Mouse (Mus musculus) lung, adult 2 months (tissue): ENCODE measurements around the gene Fkbp5. TPM values are rescaled to one million over a fixed set of nuclear protein-coding genes. Genes with fewer than 3 reads are reported as not detected.

Experiments
- DNase-seq: peaks from one replicate; pipeline ENCODE4 v3.0.0; 2022
- H3K4me1 ChIP-seq: fragments of 200-500 bp; 2 replicates; pipeline ENCODE4 v1.6.1; 2011; ENCODE audit warnings: low read length; ENCODE audit not compliant: control insufficient read depth, insufficient read depth
- H3K4me3 ChIP-seq: fragments of 200-500 bp; replicated peaks from 2 replicates; pipeline ENCODE3; 2011; ENCODE audit warnings: low read depth, mild to moderate bottlenecking, control low read depth, low read length; ENCODE audit errors: extremely low read depth
- CTCF ChIP-seq: fragments of 200-500 bp; IDR thresholded peaks from 2 replicates; pipeline ENCODE4 v1.5.1; 2011; ENCODE audit warnings: mild to moderate bottlenecking, low read length, control low read depth; ENCODE audit not compliant: insufficient read depth
- POLR2A ChIP-seq: fragments of 200-500 bp; IDR thresholded peaks from 2 replicates; pipeline ENCODE4 v1.6.1; 2011; ENCODE audit warnings: low read depth, mild to moderate bottlenecking, control low read depth, low read length, borderline replicate concordance; ENCODE audit errors: extremely low read depth
- WGBS: fragments of 180-500 bp; shearing (Covaris S2); methylation state at CpG from one replicate; pipeline ENCODE4 v1.1.7; 2018; 5-methylcytosine and 5-hydroxymethylcytosine counted together
- polyA plus RNA-seq: library from polyadenylated mRNA; depleted of rRNA; stranded (reverse); fragments of >200 nt; gene quantifications from 2 replicates; pipeline ENCODE4 v1.2.3, GENCODE M21; 2012

The Fkbp5 gene
- polyA plus RNA-seq, 1 experiment = 8.8 TPM

DNA sequence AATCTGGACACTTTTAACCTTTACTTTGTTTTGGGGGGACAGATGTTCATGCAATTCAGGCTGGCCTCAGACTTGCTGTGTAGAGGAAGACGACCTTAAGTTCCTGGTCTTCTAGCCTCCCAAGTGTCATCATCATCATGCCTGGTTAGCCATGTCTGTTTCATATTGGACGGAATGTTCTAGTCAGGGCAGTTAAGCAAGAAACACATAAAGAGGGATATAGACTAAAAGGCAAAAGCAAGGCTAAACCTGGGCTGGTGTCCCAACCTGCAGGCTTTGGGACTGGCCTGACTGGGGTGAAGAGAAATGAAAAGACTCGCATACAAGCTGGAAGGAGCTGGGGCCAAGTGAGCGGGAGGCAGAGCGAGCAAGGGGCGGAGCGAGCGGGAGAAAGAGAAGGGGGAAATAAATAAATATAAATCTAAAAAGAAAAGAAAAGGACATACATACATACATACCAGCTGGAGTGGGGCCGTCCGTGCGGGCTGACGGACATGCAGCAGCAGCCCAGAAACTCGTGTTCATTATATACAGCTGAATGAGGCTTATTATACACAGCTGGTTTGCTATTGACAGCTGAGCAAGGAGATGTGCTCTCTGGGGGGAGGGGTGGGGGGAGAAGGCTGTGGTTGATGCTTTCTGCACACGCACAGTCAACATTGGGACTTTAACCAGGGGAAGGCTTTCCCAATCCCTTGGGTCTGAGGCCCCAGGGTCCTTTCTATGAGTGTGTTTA lies 26.1 kb downstream of the Fkbp5 start:
- no peak overlapping the region for H3K4me3 ChIP-seq
- no peaks in the 10 kb centered on the region for H3K4me1 ChIP-seq
- 82% methylated on average over 14 of the region's 14 CpGs for WGBS
- TF ChIP-seq CTCF (no peak), POLR2A (no peak)
- no peak for DNase-seq

DNA sequence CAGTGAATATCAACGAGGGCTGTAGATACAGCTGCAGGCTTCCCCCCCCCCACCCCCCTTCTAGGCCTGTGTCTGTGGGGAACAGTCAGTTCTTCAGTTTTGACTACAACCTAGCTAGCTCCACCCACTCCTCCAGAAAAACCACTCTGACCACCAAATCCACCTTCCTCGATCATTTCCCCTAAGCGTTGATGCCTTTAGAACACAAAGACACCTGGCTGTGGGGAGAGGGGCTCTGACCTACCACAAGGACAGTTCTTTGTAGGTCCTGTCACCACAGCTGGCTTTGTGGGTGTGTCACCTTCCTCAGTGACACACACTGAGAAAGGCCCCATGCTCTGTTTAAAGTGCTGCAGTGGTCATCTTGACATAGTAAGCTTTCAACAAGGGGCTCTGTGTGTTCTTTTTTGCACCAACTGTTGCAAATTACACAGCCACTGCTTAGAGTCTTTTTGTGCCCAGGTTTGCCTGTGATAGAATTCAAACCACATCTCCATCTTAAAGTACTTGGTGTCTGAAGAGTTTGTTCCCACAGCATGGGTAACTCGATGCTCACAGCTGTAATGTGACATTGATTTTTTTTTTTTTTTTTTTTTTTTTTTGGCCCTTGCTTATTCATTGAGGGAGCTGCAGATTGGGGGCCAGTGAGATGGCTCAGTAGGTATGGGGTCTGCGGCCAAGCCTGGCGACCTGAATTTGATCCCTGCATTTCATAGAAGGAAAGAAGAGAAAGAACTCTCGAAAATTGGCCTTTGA lies 28.9 kb downstream of the Fkbp5 start:
- WGBS = 60% methylated on average over 7 of the region's 7 CpGs

DNA sequence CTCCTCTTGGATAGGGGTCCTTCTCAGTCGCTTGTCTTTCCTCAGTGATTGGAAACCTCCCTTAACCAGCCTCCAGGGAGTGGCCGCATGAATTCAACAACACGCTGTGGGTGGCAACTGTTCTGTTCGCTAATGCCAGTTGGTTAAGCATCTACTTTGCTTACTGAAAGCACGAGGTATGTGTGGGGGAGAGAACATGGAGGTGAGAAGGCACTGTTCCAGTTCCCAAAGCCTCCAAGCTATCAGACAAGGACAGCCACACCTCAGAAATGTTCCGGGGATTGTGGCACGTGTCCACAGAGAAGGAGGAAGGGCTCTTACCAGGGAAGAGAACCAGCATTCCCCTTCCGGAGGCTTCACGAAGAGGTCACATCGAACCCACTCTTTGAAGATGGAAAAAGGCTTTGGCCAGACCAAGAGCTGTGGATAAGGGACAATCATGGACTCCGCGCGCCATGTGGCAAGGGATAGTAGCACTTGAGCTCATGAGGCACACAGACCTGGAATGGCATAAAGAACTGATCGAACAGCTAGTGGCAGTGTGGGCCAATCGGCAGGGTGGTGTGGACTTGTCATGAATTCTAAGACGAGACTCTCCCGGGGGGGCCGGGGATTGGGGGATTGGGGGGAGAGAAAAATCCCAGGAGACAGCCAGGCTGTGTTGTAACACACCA lies 29.6 kb downstream of the Fkbp5 start:
- DNase-seq = no peak
- peaks cover 4% of the 10 kb centered on the region; the same call in 1 of the 2 replicates for H3K4me1 ChIP-seq
- no peak for TF ChIP-seq CTCF
- TF ChIP-seq POLR2A = no peak
- WGBS = 80% methylated on average over 18 of the region's 18 CpGs
- no peak overlapping the region for H3K4me3 ChIP-seq

More for the DNA sequence above, 28.9 kb downstream of the Fkbp5 start:
- no peak for DNase-seq
- Histone ChIP-seq H3K4me1 (peaks cover 4% of the 10 kb centered on the region; the same call in 1 of the 2 replicates), H3K4me3 (no peak overlapping the region)
- TF ChIP-seq POLR2A = no peak

DNA sequence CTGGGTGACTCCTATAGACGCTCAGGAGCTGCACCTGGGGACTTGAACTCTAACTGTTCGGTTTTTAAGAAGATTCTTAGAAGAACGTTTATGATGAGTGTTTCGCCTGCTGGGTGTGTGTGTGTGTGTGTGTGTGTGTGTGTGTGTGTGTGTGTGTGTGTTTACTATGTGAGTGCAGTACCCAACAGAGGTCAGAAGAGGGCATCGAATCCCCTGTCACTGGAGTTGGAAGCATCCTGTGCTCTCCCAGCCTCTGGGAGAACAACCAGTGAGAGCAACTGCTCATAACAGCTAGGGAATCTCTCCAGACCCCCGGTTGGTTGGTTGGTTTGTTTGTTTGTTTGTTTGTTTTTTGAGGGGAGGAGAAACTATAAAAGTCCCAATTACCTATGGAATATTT lies 30.6 kb downstream of the Fkbp5 start:
- no peak for TF ChIP-seq POLR2A
- TF ChIP-seq CTCF = no peak
- Histone ChIP-seq H3K4me3 (no peak overlapping the region), H3K4me1 (peaks cover 4% of the 10 kb centered on the region; the same call in 1 of the 2 replicates)
- WGBS = 86% methylated on average over 6 of the region's 6 CpGs
- DNase-seq = no peak

DNA sequence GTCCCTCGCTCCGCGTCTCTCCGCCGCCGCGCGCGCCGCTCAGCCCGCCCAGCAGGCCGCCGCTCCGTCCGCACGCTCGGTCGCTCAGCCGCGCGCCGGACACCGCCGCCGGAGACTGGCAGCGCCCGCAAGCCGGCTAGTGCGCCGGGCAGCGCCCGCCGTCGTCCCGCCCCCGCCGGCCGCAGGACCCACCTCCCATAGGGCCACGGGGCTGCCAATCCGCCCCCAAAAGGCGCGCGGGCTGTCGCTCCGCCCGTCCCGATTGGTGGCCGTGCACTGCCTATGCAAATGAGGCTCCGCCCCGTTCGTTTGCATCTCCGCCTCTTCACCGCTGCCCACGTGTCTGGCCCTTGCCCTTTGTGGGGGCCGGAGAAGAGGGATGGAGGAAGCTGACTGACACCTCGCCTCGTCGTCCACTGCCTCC lies 31.3 kb downstream of the Fkbp5 start:
- DNase-seq = peak; percentile 99
- no peak for TF ChIP-seq CTCF
- peak; percentile 68 for TF ChIP-seq POLR2A
- under 1% methylated on average over 58 of the region's 58 CpGs for WGBS
- H3K4me1 ChIP-seq = peaks cover 4% of the 10 kb centered on the region; the same call in 1 of the 2 replicates
- H3K4me3 ChIP-seq = peak overlapping the region; percentile 86

DNA sequence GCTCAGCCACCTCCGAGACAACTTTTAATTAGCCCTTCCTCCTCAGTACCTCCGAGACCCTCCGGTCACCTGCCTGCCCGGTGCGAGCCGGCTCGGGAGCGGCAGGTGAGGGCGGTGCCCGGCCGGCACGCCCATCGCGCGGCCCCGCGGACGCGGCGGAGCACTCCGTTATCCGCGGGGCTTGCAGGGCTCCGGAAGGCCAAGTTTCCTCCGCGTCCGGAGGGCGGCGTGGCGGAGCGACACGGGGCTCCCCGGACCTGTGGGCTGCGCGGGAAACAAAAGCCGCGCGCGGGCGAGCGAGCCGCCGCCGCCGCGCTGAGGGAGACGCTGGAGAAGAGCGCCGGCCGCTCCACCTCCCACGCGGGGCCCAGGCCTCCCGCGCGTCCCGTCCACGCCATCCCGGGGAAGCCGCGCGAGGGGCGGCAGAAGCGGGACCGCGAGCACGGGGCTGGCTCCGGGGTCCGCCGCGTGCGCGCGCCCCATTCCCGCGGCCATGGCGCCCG lies 31.8 kb downstream of the Fkbp5 start:
- Histone ChIP-seq H3K4me3 (peak overlapping the region; percentile 86), H3K4me1 (peaks cover 4% of the 10 kb centered on the region; the same call in 1 of the 2 replicates)
- under 1% methylated on average over 75 of the region's 77 CpGs for WGBS
- peak; percentile 66 for DNase-seq
- TF ChIP-seq CTCF (no peak), POLR2A (no peak)

DNA sequence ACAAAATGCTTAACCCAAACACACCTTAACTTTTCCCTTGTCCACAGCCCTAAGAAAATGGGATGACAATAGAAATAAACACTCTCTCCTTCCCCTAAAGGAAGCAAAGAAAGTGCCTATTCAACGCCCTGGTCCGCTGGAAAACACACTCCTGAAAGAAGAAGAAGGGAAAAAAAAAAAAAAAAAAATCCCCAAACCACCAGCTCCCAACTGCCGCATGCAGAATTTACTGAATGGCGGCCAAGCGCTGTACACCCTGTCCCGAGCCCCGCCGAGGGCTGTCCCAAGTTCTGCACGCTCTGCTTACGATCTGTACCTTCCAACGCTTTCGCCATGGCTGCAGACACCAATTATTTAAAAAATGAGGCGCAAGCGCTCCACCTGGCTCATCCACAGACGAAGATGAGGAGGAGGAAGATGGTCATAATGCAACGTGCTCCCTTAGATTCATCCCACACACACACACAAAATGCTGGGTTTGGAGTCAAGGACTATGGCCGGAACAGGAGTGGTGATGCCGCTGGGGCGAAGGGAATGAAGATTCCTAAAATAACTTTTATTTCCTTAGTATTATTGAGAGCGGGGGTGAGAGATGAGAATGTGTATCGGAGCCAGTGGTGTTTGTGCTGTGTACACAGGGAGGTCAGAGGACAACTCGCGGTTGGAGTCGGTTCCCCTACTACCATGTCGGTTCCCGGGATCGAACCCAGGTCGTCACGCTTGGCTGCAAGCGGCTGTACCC lies 32.5 kb downstream of the Fkbp5 start:
- WGBS = 3% methylated on average over 30 of the region's 30 CpGs
- DNase-seq = peak; percentile 34
- Histone ChIP-seq H3K4me3 (peak overlapping the region; percentile 86), H3K4me1 (peaks cover 4% of the 10 kb centered on the region; the same call in 1 of the 2 replicates)
- TF ChIP-seq POLR2A = no peak
- TF ChIP-seq CTCF = no peak

DNA sequence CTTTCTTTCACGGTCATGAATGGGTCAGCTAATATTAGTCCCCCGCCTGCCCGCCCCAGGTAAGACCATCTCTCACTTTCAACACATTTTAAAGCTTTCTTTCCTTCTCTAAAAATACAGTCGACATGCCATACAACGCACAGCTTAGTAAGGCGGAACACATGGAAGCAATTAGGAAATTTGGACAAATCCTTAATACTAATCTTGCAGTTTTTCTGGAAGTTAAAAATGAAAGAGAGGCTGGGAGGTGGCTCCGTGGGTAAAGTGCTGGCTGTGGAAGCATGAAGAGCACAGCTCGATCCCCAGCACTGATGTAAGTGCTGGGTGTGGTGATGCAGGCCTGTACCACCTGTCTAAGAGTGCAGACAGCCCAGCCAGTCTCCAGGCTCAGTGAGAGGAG lies 39.9 kb downstream of the Fkbp5 start:
- Histone ChIP-seq H3K4me3 (no peak overlapping the region), H3K4me1 (peaks cover 5% of the 10 kb centered on the region; the same call in 1 of the 2 replicates)
- TF ChIP-seq POLR2A (no peak), CTCF (no peak)
- 88% methylated on average over 8 of the region's 8 CpGs for WGBS
- no peak for DNase-seq
